Mouse (Mus musculus) heart, postnatal 36 days (tissue): ENCODE results near the gene Tstd2. TPM values are rescaled to one million over a fixed set of nuclear protein-coding genes. Genes with fewer than 3 reads are reported as not detected.

Source experiments
- DNase-seq, 2 experiments: peaks; one replicate each; pipeline ENCODE4 v3.0.0; 2021 to 2022
- intact Hi-C: fragments of 180-260 bp; cut with DNase I; formaldehyde crosslinking; loops from one replicate; pipeline ENCODE4 v1.15.1; 2025
- total RNA-seq, 2 experiments: library from RNA; stranded (reverse); gene quantifications; 2 replicates each; pipeline ENCODE4 v1.2.3; 2021

The Tstd2 gene
- total RNA-seq, 2 experiments from 2014 or later, result 12.8 to 14.0 TPM

DNA sequence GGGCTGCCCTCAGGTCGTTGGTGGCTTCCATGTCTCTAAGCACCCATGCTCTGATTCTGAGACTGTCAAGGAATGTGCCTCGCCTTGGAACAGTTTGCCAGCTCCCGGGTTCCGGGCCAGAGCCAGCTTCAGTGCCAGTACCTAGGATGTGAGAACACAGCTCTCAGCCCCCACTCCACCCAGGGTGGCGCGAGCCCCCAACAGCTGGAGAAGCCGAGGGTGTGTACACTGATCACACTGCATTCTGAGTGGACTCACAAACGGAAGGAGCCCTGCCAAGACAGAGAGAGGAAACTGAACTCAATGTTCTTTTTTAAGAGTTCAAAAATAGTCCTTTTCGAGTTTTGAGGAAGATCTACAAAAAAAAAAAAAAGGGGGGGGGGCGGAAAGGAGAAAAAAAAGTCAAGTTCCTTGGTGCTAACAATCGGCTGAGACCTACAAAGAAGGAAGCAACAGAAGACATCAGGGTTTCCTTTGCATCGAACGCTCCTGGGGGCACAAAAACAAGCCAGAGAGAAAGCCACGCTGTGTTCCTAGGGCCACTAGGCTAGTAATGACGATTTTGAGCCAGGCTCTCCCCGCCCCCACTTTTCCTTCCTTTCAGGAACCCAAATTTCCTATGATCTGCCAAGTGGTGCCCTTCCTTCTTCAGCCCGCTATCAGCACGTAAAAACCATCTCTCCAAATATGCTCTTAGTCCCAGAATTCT is 51.6 kb downstream of the Tstd2 start:
- intact Hi-C loops, result loop anchor here (5.0 kb wide), 1 partner anchor 45 kb away; no protein-coding TSS in a partner anchor
- DNase-seq, result peak; percentile 43 to 57

DNA sequence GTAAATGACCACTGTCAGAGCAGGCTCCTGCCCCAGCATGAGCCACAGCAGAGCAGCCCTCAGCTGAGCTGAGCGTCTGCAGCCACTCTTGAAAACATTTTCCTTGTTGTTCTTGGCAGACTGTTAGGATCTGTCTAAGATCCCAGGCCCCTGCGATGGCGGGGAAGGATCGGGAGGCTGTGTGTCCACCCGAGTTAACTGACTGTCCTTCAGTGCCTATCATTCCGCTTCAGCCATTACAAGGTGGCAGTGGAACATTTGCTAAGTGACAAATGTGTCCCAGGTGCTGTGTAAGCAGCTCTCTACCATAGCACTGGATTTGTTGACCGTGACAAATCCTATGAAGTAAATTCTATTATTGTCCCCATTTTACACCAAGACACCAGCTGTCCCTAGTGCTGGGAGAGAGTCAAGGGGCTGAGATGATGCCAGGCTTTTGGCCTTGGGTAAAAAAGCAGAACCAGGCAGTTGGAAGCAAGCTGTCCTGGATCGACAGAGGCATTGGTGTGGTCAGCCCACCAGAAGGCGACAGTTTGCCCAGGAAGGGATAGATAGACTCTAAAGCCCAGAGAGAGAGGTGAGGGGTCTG is 53.2 kb downstream of the Tstd2 start:
- intact Hi-C loops, result loop anchor here (5.0 kb wide), 1 partner anchor 43 kb away; no protein-coding TSS in a partner anchor
- peak in 1 of 2 experiments; percentile 41 for DNase-seq

DNA sequence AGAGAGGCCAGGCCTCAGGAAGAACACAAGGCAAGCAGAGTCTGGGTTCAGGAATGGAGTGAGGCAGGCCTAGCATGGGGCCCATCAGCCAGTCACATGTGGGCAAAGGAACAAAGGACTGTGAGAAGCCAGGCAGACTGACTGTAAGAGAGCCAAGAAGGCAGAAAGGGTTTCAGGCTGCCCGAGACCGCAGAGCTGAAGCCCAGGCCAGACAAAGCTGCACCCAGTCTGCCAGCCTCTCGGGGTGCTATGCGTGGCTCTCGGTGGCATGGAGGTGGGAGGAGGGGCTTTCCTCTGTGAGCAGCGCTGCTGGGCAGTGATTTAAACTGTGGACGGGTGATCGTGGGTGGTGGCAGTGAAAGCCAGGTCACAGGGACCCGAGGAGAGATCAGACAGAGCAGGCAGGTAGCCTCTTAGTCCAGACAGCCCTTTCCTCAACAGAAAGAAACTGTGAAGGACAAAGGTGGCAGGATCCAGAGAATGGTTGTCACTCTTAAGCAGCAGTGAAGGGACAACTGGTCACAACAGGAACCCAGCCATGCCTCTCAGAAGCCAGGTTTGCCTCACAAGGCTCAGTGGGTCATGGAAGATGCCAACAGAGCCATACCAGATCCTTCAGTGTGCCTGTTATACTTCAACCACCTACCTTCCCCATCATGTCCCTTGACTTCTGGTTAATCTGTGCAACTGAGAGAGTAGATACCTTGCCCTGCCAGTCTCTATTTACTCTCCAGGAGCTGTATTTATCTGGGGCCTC is 53.9 kb downstream of the Tstd2 start:
- intact Hi-C loops, result loop anchor here (5.0 kb wide), 1 partner anchor 42 kb away; no protein-coding TSS in a partner anchor
- no peak for DNase-seq

DNA sequence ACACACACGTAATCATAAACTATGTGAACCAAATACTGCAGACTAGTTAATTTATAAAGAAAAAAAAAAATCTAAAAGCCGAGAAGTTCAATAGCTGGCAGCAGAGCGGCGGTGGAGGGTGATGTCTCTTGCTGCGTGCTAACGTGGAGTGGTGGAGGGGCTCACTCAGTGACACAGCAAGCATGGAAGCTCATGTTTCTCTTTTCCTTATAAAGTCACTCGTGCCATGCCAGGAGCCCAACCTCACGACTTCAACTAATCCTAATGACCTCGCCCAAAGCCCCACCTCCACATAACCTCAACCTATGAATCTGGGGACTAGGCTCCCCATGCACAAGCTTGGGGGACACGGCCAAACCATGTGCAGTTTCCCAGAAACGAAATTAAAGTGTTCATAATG is 55.9 kb downstream of the Tstd2 start:
- no peak for DNase-seq

DNA sequence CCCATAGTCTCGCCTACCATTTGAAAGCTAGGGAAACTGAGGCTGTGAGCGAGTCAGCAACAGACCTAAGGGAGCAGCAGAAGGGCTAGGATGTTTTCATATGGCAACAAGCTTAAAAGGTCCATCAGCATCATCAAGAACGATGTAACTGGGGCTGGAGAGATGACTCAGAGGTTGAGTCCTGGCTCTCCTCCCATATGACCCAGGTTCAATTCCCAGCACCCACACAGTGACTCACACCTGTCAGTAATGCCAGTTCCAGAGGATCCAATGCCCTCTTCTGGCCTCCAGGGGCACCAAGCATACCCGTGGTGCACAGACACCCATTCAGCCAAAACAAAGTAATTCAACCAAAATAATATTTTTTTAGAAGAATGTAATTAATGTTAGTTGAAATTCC is 58.2 kb downstream of the Tstd2 start:
- intact Hi-C loops, result no loop called here
- DNase-seq, result no peak

More for the DNA sequence above, 55.9 kb downstream of the Tstd2 start:
- intact Hi-C loops, result no loop called here

DNA sequence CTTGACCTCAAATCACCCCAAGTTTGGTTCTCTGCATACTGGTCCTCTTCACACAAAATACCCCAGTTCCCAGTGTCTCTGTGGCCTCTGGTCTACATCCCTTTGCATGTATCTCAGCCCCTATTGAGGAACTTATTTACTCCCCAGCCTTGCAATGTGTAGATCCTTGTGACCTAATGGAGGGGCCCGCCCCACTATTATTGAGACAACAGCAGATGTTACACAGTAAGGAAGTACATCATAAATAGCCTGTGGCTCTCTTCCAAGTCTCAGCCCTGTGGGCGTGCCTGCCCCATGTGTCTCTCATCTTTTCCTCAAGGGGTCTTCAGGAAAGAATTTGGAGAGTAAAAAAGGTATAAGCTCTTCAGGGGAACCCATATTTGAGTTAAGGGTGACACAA is 61.6 kb downstream of the Tstd2 start:
- DNase-seq, result no peak
- intact Hi-C loops, result no loop called here

DNA sequence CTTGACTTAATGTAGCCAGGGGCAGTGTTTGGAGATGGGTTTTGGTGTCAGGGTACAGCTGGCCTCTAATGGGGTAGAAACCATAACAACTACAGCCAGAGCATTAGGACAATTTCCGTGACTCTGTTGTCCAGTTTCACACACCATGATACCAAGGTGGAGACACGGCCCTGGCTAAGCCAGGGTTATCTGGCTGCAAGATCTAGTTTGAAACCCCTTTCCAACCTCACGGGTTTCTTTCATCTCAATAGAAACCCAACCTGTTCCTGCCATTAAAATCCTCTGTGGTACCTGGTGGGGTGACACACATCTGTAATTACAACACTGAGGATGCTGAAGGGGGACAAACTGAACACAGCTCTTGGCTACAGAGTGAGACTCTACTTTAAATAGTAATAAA is 62.8 kb downstream of the Tstd2 start:
- no peak for DNase-seq
- intact Hi-C loops, result no loop called here

DNA sequence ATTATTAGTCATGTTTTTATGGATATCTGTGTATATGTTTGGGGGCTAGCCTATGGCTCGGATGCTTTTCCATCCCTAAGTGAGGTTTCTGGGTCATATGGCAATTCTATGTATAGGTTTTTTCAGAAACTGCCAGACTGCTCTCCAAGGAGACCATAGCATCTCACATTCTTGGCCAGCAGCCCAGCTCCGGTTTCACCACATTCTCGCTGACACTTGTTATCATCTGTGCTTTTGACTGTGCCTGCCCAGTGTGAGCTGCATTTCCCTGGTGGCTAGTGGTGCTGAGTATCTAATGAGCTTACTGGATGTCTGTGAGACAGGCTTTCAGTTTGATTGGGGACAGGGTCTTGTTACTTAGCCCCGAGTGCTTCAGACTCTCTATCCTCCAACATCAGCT is 64.8 kb downstream of the Tstd2 start:
- DNase-seq, result peak; percentile 47 to 53
- intact Hi-C loops, result no loop called here

DNA sequence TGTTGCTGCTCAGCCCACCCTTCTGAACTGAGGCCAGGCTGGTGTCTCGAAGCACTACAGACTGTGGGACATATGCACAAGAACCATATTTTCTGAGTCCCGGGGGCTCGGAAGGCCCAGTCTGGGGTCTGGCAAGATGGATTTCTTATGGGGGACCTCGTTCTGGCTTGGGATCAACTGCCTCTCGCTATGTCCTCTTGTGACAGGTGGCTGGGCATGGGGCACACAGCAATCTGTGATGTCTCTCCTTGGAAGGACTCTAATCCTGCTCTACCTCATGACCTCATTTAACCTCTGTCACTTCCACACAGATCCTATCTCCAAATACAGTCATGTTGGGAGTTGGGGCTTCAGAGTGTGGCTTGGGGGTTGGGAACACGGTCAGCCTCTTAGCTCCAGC is 65.9 kb downstream of the Tstd2 start:
- intact Hi-C loops, result no loop called here
- DNase-seq, result no peak

DNA sequence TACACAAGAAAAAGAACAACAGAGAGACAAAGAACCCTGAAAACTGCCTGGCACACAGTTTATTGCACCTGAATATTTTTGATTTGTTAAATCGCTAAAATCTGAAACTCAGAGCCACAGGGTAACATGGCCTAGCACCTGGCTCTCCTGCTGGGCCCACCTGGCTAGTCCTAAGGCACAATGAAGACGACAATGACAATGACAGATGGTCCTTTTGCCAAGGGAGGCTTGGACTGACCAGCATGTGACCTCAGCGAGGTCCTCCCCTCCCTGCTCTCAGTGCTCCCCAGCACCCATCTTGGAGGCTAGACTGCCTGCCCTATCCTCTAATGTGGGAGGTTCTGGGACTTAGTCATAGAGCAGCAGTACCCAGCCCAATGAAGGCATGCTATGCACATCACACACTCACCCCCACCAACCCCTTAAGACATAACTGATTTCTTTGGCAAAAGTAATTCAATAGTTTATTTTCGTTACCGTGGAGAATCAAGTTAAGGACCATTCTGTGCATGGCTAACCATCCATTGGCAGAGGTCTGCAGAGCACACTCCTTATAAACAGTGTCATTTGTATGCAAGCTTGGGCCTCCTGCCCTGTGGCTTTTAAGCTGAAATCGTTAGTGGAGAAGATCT is 68.5 kb downstream of the Tstd2 start:
- intact Hi-C loops, result no loop called here
- DNase-seq, result no peak

DNA sequence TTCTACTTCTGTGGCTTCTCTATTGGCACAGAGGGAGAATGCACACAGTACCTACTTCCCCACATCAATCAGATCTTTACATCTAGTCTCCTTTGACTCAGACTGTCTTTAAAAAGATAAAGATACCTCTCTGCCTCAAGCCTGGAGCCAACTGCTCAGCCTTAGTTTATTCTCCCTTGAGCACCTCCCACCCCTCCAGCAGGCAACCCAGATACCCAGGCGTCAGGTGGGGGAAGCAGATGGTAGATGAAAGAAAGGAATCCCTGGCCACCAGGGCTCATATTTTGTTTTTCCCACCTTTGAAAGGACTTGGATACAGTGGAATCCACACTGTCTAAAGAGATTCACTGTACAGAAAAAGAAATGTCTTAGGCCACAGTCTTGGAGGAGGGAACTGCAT is 69.9 kb downstream of the Tstd2 start:
- no peak for DNase-seq
- intact Hi-C loops, result no loop called here

DNA sequence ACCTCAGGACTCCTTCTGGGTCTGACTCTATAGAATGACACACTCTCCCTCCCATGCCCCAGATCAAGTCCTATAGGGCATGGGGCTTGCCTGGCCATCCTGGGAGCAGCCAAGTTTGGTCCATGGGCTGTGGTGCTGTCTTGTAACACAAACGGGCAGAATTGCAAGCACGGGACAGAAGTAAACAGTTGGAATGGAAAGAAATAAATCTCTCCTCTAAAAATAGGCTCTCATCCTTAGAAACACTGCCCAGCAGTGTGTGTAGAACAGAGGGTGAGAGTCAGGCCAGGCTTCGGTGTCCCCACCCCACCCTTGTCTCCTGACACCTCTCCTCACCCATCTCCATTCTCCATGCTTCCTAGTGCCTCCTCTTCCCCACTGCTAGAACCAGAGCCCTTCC is 70.4 kb downstream of the Tstd2 start:
- intact Hi-C loops, result no loop called here
- no peak for DNase-seq

DNA sequence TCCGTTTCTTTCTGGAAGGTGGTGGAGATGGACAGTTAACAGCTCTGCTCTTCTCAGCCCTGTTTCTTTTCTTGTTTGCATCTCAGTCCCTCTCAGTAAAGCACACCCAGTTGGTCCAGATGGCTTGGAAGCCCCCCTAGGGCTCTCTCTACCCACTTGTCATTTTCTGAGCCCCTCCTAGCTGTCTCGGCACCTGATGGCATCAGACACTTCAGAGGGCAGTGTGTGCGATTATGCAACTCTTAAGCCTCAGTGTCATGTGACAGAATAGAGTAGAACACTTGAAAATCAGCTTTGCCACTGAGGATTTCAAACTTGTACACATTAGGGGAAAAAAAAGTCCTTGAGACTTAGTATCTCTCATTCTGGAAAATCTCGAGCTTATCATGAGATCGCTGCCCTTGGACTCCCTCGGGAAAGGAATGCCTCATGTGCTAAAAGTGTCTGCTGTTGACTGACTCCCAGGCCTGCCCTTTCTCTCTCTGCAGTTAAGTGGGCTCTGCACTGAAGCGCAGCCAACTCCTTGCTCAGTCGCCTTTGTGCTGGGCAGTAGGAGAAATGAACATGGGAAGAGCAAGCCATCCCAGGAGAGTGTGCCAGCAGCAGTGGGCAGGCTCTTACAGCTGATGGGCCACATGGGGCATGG is 72.7 kb downstream of the Tstd2 start:
- peak in 1 of 2 experiments; percentile 26 for DNase-seq
- intact Hi-C loops, result loop anchor here (2.0 kb wide), 1 partner anchor 25 kb away; no protein-coding TSS in a partner anchor

DNA sequence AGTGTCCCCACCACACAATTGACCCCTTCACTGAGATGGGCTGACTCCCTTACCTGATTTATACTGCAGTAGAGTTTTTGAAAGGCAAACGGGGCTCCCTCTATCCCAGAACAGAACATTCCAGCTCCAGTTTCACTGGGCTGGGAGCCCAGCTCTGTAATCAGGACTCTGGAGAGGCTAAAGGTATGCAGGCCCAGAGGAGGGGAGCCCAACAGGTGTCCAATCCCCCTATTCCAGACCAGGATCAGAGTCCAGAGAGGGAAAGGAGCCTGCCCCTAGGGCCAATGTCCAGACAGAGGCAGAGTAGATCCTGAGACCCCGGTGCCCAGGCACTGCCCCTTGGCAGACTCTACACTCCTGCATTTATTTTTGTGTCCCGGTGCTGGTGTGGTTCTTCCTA is 73.5 kb downstream of the Tstd2 start:
- intact Hi-C loops, result loop anchor here (2.0 kb wide), 1 partner anchor 24 kb away; no protein-coding TSS in a partner anchor
- peak in 1 of 2 experiments; percentile 55 for DNase-seq

Other genes starting within 250 kb of the Tstd2 start
- not detected for gene Ccdc180, start 248.4 kb downstream of the Tstd2 start, total RNA-seq
- 10 to 100 TPM; 11.4 to 12.7 TPM for gene Tdrd7, start 173.4 kb downstream of the Tstd2 start, total RNA-seq
- gene Tmod1, start 99.8 kb downstream of the Tstd2 start, total RNA-seq, result 100 to 1,000 TPM; 272 to 278 TPM
- 10 to 100 TPM; 19.3 to 19.7 TPM for gene Ncbp1, start 81 bp downstream of the Tstd2 start, total RNA-seq
- gene Xpa, start 57.6 kb upstream of the Tstd2 start, total RNA-seq, result 1 to 10 TPM; 8.6 to 10.0 TPM
- not detected for gene Foxe1, start 204.9 kb upstream of the Tstd2 start, total RNA-seq